Mouse (Mus musculus) kidney, postnatal 0 days (tissue): ENCODE data around the gene Socs5. TPM values are rescaled to one million over a fixed set of nuclear protein-coding genes. Genes with fewer than 3 reads are reported as not detected.

ENCODE experiments used
- ATAC-seq: fragments of 200-750 bp; cut with Nextera tagmentation; replicated peaks from 2 replicates; pipeline ENCODE4 v1.8.0; 2017; ENCODE audit warnings: low read depth, moderate number of reproducible peaks, moderate TSS enrichment, moderate library complexity; ENCODE audit not compliant: low FRiP score
- DNase-seq: peaks from one replicate; pipeline ENCODE4 v3.0.0-alpha.2; 2016; ENCODE audit warnings: low spot score
- H3K27ac ChIP-seq: fragments of 300-500 bp; sonication (generic); 2 replicates; pipeline ENCODE4 v1.5.1; 2014; ENCODE audit warnings: mild to moderate bottlenecking
- H3K27me3 ChIP-seq: fragments of 300-500 bp; sonication (generic); 2 replicates; pipeline ENCODE4 v1.6.1; 2014; ENCODE audit warnings: low read length, mixed read lengths; ENCODE audit not compliant: insufficient read depth
- H3K36me3 ChIP-seq: fragments of 300-500 bp; sonication (generic); 2 replicates; pipeline ENCODE4 v1.6.1; 2014; ENCODE audit warnings: low read length, mixed read lengths; ENCODE audit not compliant: insufficient read depth
- H3K4me1 ChIP-seq: fragments of 300-500 bp; sonication (generic); replicated peaks from 2 replicates; pipeline ENCODE4 v1.6.1; 2014; ENCODE audit warnings: antibody characterized with exemption, low read length, mixed read lengths; ENCODE audit not compliant: insufficient read depth
- H3K4me2 ChIP-seq: fragments of 300-500 bp; sonication (generic); 2 replicates; pipeline ENCODE4 v1.6.1; 2014; ENCODE audit warnings: mild to moderate bottlenecking, low read length, moderate library complexity, mixed read lengths
- H3K4me3 ChIP-seq: fragments of 300-500 bp; sonication (generic); replicated peaks from 2 replicates; pipeline ENCODE4 v1.5.1; 2014; ENCODE audit warnings: low read depth, low read length
- H3K9ac ChIP-seq: fragments of 300-500 bp; sonication (generic); 2 replicates; pipeline ENCODE4 v1.6.1; 2014; ENCODE audit warnings: low read depth, low read length
- H3K9me3 ChIP-seq: fragments of 300-500 bp; sonication (generic); replicated peaks from 2 replicates; pipeline ENCODE4 v1.6.1; 2016; ENCODE audit warnings: low read length, inconsistent platforms, mixed read lengths
- CTCF ChIP-seq: IDR thresholded peaks from 2 replicates; pipeline ENCODE4 v1.5.1; 2016; ENCODE audit warnings: antibody characterized with exemption, low read depth, mild to moderate bottlenecking, moderate library complexity
- WGBS: fragments of 180-500 bp; shearing (Covaris S2); extraction: QIAGEN DNeasy Blood & Tissue Kit; methylation state at CpG from one replicate; pipeline ENCODE4 v1.1.7; 2014; 5-methylcytosine and 5-hydroxymethylcytosine counted together
- microRNA-seq: library from miRNA; unstranded; fragments of <30 nt; microRNA quantifications from one replicate; pipeline ENCODE4, GENCODE M21; 2016
- polyA plus RNA-seq: library from polyadenylated mRNA; unstranded; fragments of >200 nt; fragmentation: Nextera tagmentation; extraction: Ambion mirVana; gene quantifications from 2 replicates; pipeline ENCODE4 v1.2.1, GENCODE M21; 2015

Gene Socs5
- polyA plus RNA-seq, 1 experiment from 2014 or later, result 15.7 TPM

GRCm38 (mm10) chr17:87178596-87179590 lies 71.4 kb downstream of the Socs5 start:
- no peak for ATAC-seq
- Histone ChIP-seq H3K27me3 (no peaks in the 10 kb centered on the region), H3K9ac (no peak overlapping the region), H3K4me3 (no peak overlapping the region), H3K4me1 (peaks cover 7% of the 10 kb centered on the region), H3K27ac (no peak overlapping the region), H3K9me3 (no peaks in the 10 kb centered on the region), H3K36me3 (no peaks in the 10 kb centered on the region), H3K4me2 (no peak overlapping the region)
- no peak for TF ChIP-seq CTCF
- no peak for DNase-seq
- WGBS, result 54% methylated on average over 16 of the region's 16 CpGs

GRCm38 (mm10) chr17:87179939-87180550 lies 72.6 kb downstream of the Socs5 start:
- WGBS, result 74% methylated on average over 9 of the region's 9 CpGs
- Histone ChIP-seq H3K27ac (no peak overlapping the region), H3K36me3 (no peaks in the 10 kb centered on the region), H3K27me3 (no peaks in the 10 kb centered on the region), H3K4me1 (peaks cover 7% of the 10 kb centered on the region), H3K4me3 (no peak overlapping the region), H3K4me2 (no peak overlapping the region), H3K9ac (no peak overlapping the region), H3K9me3 (no peaks in the 10 kb centered on the region)
- DNase-seq, result no peak
- no peak for TF ChIP-seq CTCF
- peak; percentile 53; the same call in 1 of the 2 replicates for ATAC-seq

- ATAC-seq, result no peak
- no peaks in the 10 kb centered on the region for H3K27me3 ChIP-seq
- no peaks in the 10 kb centered on the region for H3K9me3 ChIP-seq
- no peak overlapping the region for H3K27ac ChIP-seq
- DNase-seq, result no peak
- peaks cover 14% of the 10 kb centered on the region; the same call in 1 of the 2 replicates for H3K4me1 ChIP-seq
- H3K36me3 ChIP-seq, result no peaks in the 10 kb centered on the region
- no peak overlapping the region for H3K9ac ChIP-seq
- 74% methylated on average over 8 of the region's 8 CpGs for WGBS
- H3K4me3 ChIP-seq, result no peak overlapping the region
- TF ChIP-seq CTCF, result no peak
- no peak overlapping the region for H3K4me2 ChIP-seq
Measured at GRCm38 (mm10) chr17:87181683-87182346, 74.3 kb downstream of the Socs5 start.

- ATAC-seq, result no peak
- Histone ChIP-seq H3K9ac (0 out of 2 replicates have a peak overlapping the region, but pooled peaks have one; percentile 8), H3K9me3 (no peaks in the 10 kb centered on the region), H3K4me3 (no peak overlapping the region), H3K36me3 (no peaks in the 10 kb centered on the region), H3K27ac (no peak overlapping the region), H3K4me1 (0 out of 2 replicates have a peak, but pooled peaks cover 9% of the 10 kb centered on the region), H3K27me3 (no peaks in the 10 kb centered on the region), H3K4me2 (no peak overlapping the region)
- DNase-seq, result no peak
- 35% methylated on average over 11 of the region's 11 CpGs for WGBS
- no peak for TF ChIP-seq CTCF
Measured at GRCm38 (mm10) chr17:87185461-87186066, 78.1 kb downstream of the Socs5 start.

GRCm38 (mm10) chr17:87187005-87187404 lies 79.5 kb downstream of the Socs5 start:
- TF ChIP-seq CTCF, result no peak
- Histone ChIP-seq H3K4me2 (no peak overlapping the region), H3K27ac (no peak overlapping the region), H3K36me3 (no peaks in the 10 kb centered on the region), H3K9ac (no peak overlapping the region), H3K4me3 (no peak overlapping the region), H3K27me3 (no peaks in the 10 kb centered on the region), H3K4me1 (0 out of 2 replicates have a peak, but pooled peaks cover 9% of the 10 kb centered on the region), H3K9me3 (no peaks in the 10 kb centered on the region)
- DNase-seq, result no peak
- no peak for ATAC-seq
- WGBS, result 58% methylated on average over 17 of the region's 17 CpGs

Small RNA genes lying within 50 kb of the gene (microRNA-seq; reads per million reads assigned to microRNA genes)
- gene Gm22346, result not detected

Other genes starting within 250 kb of the Socs5 start
- not detected in 2 replicates for gene Tmem247, start 190.3 kb upstream of the Socs5 start, polyA plus RNA-seq
- 0.14 TPM in 1 of 2 replicates, not detected in the other for gene Atp6v1e2, start 159.8 kb upstream of the Socs5 start, polyA plus RNA-seq
- gene Rhoq, start 144.6 kb upstream of the Socs5 start, polyA plus RNA-seq, result 12.7 and 13.0 TPM in 2 replicates
- gene Pigf, start 82.3 kb upstream of the Socs5 start, polyA plus RNA-seq, result 48.4 and 48.7 TPM in 2 replicates
- 171 and 177 TPM in 2 replicates for gene Cript, start 82.1 kb upstream of the Socs5 start, polyA plus RNA-seq
- gene Mcfd2, start 158.3 kb downstream of the Socs5 start, polyA plus RNA-seq, result 140 and 151 TPM in 2 replicates
- gene Ttc7, start 175.2 kb downstream of the Socs5 start, polyA plus RNA-seq, result 15.4 and 16.3 TPM in 2 replicates